Mouse (Mus musculus): ENCODE measurements at regions not wholly inside any gene's neighbourhood (a gene's known extent, or its start where the extent isn't known, plus 50 kb on each side); places are given as distances from the start of the nearest gene placed in this dataset.

- DNase-seq (ENCODE audit: low spot score) (no peak), ATAC-seq (replicated peaks; ENCODE audit: low FRiP score, low read depth) (no peak)
- H3K4me2 ChIP-seq (ENCODE audit: low read length) = no peak overlapping the region
- no peaks in the 10 kb centered on the region for H3K4me1 ChIP-seq (replicated peaks; ENCODE audit: insufficient read depth, low read length)
- no peaks in the 10 kb centered on the region for H3K9me3 ChIP-seq (replicated peaks; ENCODE audit: low read length)
- WGBS = 86% methylated on average over 3 of the region's 3 CpGs
- H3K9ac ChIP-seq (ENCODE audit: low read depth, low read length) = no peak overlapping the region
- H3K27me3 ChIP-seq (ENCODE audit: insufficient read depth, low read length) = no peaks in the 10 kb centered on the region
- H3K4me3 ChIP-seq (replicated peaks; ENCODE audit: low read depth, low read length) = no peak overlapping the region
- H3K27ac ChIP-seq = no peak overlapping the region
- H3K36me3 ChIP-seq (ENCODE audit: insufficient read depth, low read length) = no peaks in the 10 kb centered on the region
- no peak for TF ChIP-seq CTCF (IDR thresholded peaks at IDR 0.05; ENCODE audit: low read depth)
Observed at GRCm38 (mm10) chr3:144289489-144289888, 84.5 kb upstream of the Lmo4 start.

- Histone ChIP-seq H3K4me3 (replicated peaks; ENCODE audit: low read depth, low read length) (no peak overlapping the region), H3K9ac (ENCODE audit: low read depth, low read length) (no peak overlapping the region), H3K27me3 (ENCODE audit: insufficient read depth, low read length) (no peaks in the 10 kb centered on the region), H3K4me2 (ENCODE audit: low read length) (no peak overlapping the region), H3K4me1 (replicated peaks; ENCODE audit: insufficient read depth, low read length) (no peaks in the 10 kb centered on the region), H3K9me3 (replicated peaks; ENCODE audit: low read length) (no peaks in the 10 kb centered on the region), H3K27ac (no peak overlapping the region), H3K36me3 (ENCODE audit: insufficient read depth, low read length) (no peaks in the 10 kb centered on the region)
- WGBS = 79% methylated on average over 8 of the region's 8 CpGs
- ATAC-seq (replicated peaks; ENCODE audit: low FRiP score, low read depth) = no peak
- TF ChIP-seq CTCF (IDR thresholded peaks at IDR 0.05; ENCODE audit: low read depth) = no peak
- DNase-seq (ENCODE audit: low spot score) = no peak
Observed at GRCm38 (mm10) chr3:144286100-144286499, 81.1 kb upstream of the Lmo4 start.

- no peak overlapping the region for H3K9ac ChIP-seq (ENCODE audit: low read depth, low read length)
- no peaks in the 10 kb centered on the region for H3K9me3 ChIP-seq (replicated peaks; ENCODE audit: low read length)
- no peak for TF ChIP-seq CTCF (IDR thresholded peaks at IDR 0.05; ENCODE audit: low read depth)
- H3K27ac ChIP-seq = no peak overlapping the region
- H3K27me3 ChIP-seq (ENCODE audit: insufficient read depth, low read length) = no peaks in the 10 kb centered on the region
- H3K4me1 ChIP-seq (replicated peaks; ENCODE audit: insufficient read depth, low read length) = no peaks in the 10 kb centered on the region
- no peak overlapping the region for H3K4me3 ChIP-seq (replicated peaks; ENCODE audit: low read depth, low read length)
- 72% methylated on average over 3 of the region's 3 CpGs for WGBS
- no peak overlapping the region for H3K4me2 ChIP-seq (ENCODE audit: low read length)
- DNase-seq (ENCODE audit: low spot score) (no peak), ATAC-seq (replicated peaks; ENCODE audit: low FRiP score, low read depth) (no peak)
- no peaks in the 10 kb centered on the region for H3K36me3 ChIP-seq (ENCODE audit: insufficient read depth, low read length)
Observed at GRCm38 (mm10) chr3:144284326-144284725, 79.3 kb upstream of the Lmo4 start.

GRCm38 (mm10) chr3:144273115-144273514 is 68.1 kb upstream of the Lmo4 start:
- Histone ChIP-seq H3K27me3 (ENCODE audit: insufficient read depth, low read length) (no peaks in the 10 kb centered on the region), H3K4me2 (ENCODE audit: low read length) (no peak overlapping the region), H3K9ac (ENCODE audit: low read depth, low read length) (no peak overlapping the region), H3K9me3 (replicated peaks; ENCODE audit: low read length) (no peaks in the 10 kb centered on the region), H3K4me3 (replicated peaks; ENCODE audit: low read depth, low read length) (no peak overlapping the region), H3K36me3 (ENCODE audit: insufficient read depth, low read length) (no peaks in the 10 kb centered on the region), H3K27ac (no peak overlapping the region), H3K4me1 (replicated peaks; ENCODE audit: insufficient read depth, low read length) (no peaks in the 10 kb centered on the region)
- no peak for DNase-seq (ENCODE audit: low spot score)
- no peak for ATAC-seq (replicated peaks; ENCODE audit: low FRiP score, low read depth)
- TF ChIP-seq CTCF (IDR thresholded peaks at IDR 0.05; ENCODE audit: low read depth) = no peak
- WGBS = 90% methylated on average over 5 of the region's 5 CpGs

GRCm38 (mm10) chr3:144270206-144270605 is 65.2 kb upstream of the Lmo4 start:
- Histone ChIP-seq H3K27me3 (ENCODE audit: insufficient read depth, low read length) (no peaks in the 10 kb centered on the region), H3K9me3 (replicated peaks; ENCODE audit: low read length) (no peaks in the 10 kb centered on the region), H3K36me3 (ENCODE audit: insufficient read depth, low read length) (no peaks in the 10 kb centered on the region), H3K4me3 (replicated peaks; ENCODE audit: low read depth, low read length) (no peak overlapping the region), H3K27ac (no peak overlapping the region), H3K4me2 (ENCODE audit: low read length) (no peak overlapping the region), H3K9ac (ENCODE audit: low read depth, low read length) (no peak overlapping the region), H3K4me1 (replicated peaks; ENCODE audit: insufficient read depth, low read length) (no peaks in the 10 kb centered on the region)
- WGBS = 70% methylated on average over 6 of the region's 6 CpGs
- no peak for DNase-seq (ENCODE audit: low spot score)
- TF ChIP-seq CTCF (IDR thresholded peaks at IDR 0.05; ENCODE audit: low read depth) = no peak
- ATAC-seq (replicated peaks; ENCODE audit: low FRiP score, low read depth) = no peak

- no peak overlapping the region for H3K27ac ChIP-seq
- H3K4me2 ChIP-seq (ENCODE audit: low read length) = no peak overlapping the region
- no peaks in the 10 kb centered on the region for H3K9me3 ChIP-seq (replicated peaks; ENCODE audit: low read length)
- WGBS = 78% methylated on average over 3 of the region's 3 CpGs
- TF ChIP-seq CTCF (IDR thresholded peaks at IDR 0.05; ENCODE audit: low read depth) = no peak
- H3K9ac ChIP-seq (ENCODE audit: low read depth, low read length) = no peak overlapping the region
- H3K36me3 ChIP-seq (ENCODE audit: insufficient read depth, low read length) = no peaks in the 10 kb centered on the region
- DNase-seq (ENCODE audit: low spot score) = no peak
- no peak for ATAC-seq (replicated peaks; ENCODE audit: low FRiP score, low read depth)
- no peaks in the 10 kb centered on the region for H3K4me1 ChIP-seq (replicated peaks; ENCODE audit: insufficient read depth, low read length)
- H3K27me3 ChIP-seq (ENCODE audit: insufficient read depth, low read length) = no peaks in the 10 kb centered on the region
- H3K4me3 ChIP-seq (replicated peaks; ENCODE audit: low read depth, low read length) = no peak overlapping the region
Observed at GRCm38 (mm10) chr3:144264554-144264953, 59.5 kb upstream of the Lmo4 start.

GRCm38 (mm10) chr3:144260886-144261285 is 55.9 kb upstream of the Lmo4 start:
- 81% methylated on average over 2 of the region's 2 CpGs for WGBS
- H3K4me1 ChIP-seq (replicated peaks; ENCODE audit: insufficient read depth, low read length) = no peaks in the 10 kb centered on the region
- no peak for TF ChIP-seq CTCF (IDR thresholded peaks at IDR 0.05; ENCODE audit: low read depth)
- no peak overlapping the region for H3K4me2 ChIP-seq (ENCODE audit: low read length)
- H3K9ac ChIP-seq (ENCODE audit: low read depth, low read length) = no peak overlapping the region
- DNase-seq (ENCODE audit: low spot score) (no peak), ATAC-seq (replicated peaks; ENCODE audit: low FRiP score, low read depth) (no peak)
- no peak overlapping the region for H3K4me3 ChIP-seq (replicated peaks; ENCODE audit: low read depth, low read length)
- no peaks in the 10 kb centered on the region for H3K27me3 ChIP-seq (ENCODE audit: insufficient read depth, low read length)
- H3K36me3 ChIP-seq (ENCODE audit: insufficient read depth, low read length) = no peaks in the 10 kb centered on the region
- H3K27ac ChIP-seq = no peak overlapping the region
- H3K9me3 ChIP-seq (replicated peaks; ENCODE audit: low read length) = no peaks in the 10 kb centered on the region

Measured in kidney, postnatal 0 days (tissue).